Mouse (Mus musculus) liver, embryonic 13.5 days (tissue): ENCODE results near the gene Mvb12b. TPM values are rescaled to one million over a fixed set of nuclear protein-coding genes. Genes with fewer than 3 reads are reported as not detected.

Source experiments
- ATAC-seq: fragments of 200-750 bp; cut with Nextera tagmentation; 2 replicates; pipeline ENCODE4 v1.8.0; 2017; ENCODE audit warnings: low read depth, mild to moderate bottlenecking, moderate number of reproducible peaks, moderate library complexity
- DNase-seq: peaks from one replicate; pipeline ENCODE4 v3.0.0; 2022
- H3K27ac ChIP-seq: fragments of 300-500 bp; sonication (generic); 2 replicates; pipeline ENCODE4 v1.5.1; 2015; ENCODE audit warnings: moderate library complexity, mild to moderate bottlenecking, inconsistent platforms
- H3K27me3 ChIP-seq: fragments of 300-500 bp; sonication (generic); 2 replicates; pipeline ENCODE4 v1.6.1; 2015; ENCODE audit warnings: mild to moderate bottlenecking, inconsistent platforms
- H3K36me3 ChIP-seq: fragments of 300-500 bp; sonication (generic); 2 replicates; pipeline ENCODE4 v1.6.1; 2015; ENCODE audit warnings: mild to moderate bottlenecking, inconsistent platforms
- H3K4me1 ChIP-seq: fragments of 300-500 bp; sonication (generic); replicated peaks from 2 replicates; pipeline ENCODE4 v1.6.1; 2015; ENCODE audit warnings: inconsistent platforms
- H3K4me2 ChIP-seq: fragments of 300-500 bp; sonication (generic); 2 replicates; pipeline ENCODE4 v1.6.1; 2015; ENCODE audit warnings: inconsistent platforms, mild to moderate bottlenecking, moderate library complexity
- H3K4me3 ChIP-seq: fragments of 300-500 bp; sonication (generic); replicated peaks from 2 replicates; pipeline ENCODE4 v1.5.1; 2015; ENCODE audit warnings: mild to moderate bottlenecking, inconsistent platforms
- H3K9ac ChIP-seq: fragments of 300-500 bp; sonication (generic); 2 replicates; pipeline ENCODE4 v1.6.1; 2015; ENCODE audit warnings: mild to moderate bottlenecking, inconsistent platforms
- H3K9me3 ChIP-seq: fragments of 300-500 bp; sonication (generic); replicated peaks from 2 replicates; pipeline ENCODE4 v1.6.1; 2016; ENCODE audit warnings: inconsistent platforms
- WGBS: fragments of 180-500 bp; shearing (Covaris S2); methylation state at CpG from one replicate; pipeline ENCODE4 v1.1.7; 2015; ENCODE audit not compliant: insufficient replicate concordance; 5-methylcytosine and 5-hydroxymethylcytosine counted together
- polyA plus RNA-seq: library from polyadenylated mRNA; unstranded; fragments of >200 nt; fragmentation: Nextera tagmentation; extraction: Ambion mirVana; gene quantifications from 2 replicates; pipeline ENCODE4 v1.2.1, GENCODE M21; 2015

The Mvb12b gene
- polyA plus RNA-seq, 1 experiment from 2014 or later: 11.8 TPM

DNA sequence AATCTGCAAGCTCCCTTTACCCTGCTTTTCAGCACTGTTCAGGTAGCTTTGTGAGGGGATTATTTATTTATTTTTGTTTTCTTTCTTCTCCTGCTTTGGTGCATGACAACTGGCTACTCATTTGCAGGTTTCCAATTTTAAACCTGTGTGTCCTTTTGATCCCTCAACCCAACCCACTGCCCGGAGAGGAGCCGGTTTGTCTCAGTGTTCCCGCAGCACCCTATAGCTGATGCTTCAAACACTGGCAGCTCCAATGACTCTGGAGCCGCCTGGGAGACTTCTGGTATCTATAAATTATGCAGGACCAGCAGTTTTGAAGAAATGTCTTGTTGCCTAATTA, 16.6 kb downstream of the Mvb12b start:
- H3K27me3 ChIP-seq: no peaks in the 10 kb centered on the region
- no peak overlapping the region for H3K4me3 ChIP-seq
- no peak overlapping the region for H3K4me2 ChIP-seq
- ATAC-seq: no peak
- no peak for DNase-seq
- peak overlapping the region; percentile 14; the same call in 1 of the 2 replicates for H3K9ac ChIP-seq
- H3K4me1 ChIP-seq: peaks cover 70% of the 10 kb centered on the region
- H3K9me3 ChIP-seq: no peaks in the 10 kb centered on the region
- H3K27ac ChIP-seq: peak overlapping the region; percentile 84
- 60% methylated on average over 4 of the region's 4 CpGs for WGBS
- peaks cover 31% of the 10 kb centered on the region for H3K36me3 ChIP-seq

DNA sequence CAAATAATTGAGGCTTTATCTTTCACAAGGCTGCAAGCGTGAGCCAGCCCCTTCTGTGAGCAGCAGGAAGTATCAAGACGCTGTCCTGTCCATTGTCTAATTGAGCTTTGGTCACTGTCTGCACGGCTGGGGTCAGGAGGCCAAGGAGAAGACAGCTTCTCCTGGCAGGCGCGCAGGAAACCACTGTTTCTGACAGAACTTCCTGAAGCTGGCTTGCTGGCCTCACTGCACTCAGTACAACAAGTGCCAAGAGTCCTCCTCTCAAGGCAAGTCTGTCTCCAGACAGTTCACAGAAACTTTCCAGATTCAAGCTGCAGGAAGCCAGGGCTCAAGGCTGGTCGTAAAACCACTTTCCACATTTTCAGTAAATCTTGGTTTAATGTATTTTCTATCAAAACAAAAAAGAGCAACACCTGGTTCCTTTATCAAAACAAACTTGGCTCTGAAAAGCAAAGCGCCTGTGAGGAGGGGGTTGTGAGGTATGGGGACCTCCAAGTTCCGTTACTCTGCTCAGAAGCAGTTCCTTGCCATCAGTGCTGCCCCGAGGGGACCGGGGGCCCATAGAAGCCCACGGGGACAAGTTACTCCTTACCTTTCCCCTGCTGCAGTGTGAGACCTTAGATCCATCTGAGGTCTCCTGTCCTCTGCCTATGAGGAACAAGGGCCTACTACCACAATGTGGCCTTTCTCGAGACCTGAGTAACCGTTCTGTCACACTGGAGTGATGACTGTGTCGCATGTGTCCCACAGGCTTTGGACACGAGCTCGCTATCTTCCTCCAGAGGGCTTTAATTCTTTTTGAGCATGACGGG, 17.2 kb downstream of the Mvb12b start:
- H3K4me1 ChIP-seq: peaks cover 65% of the 10 kb centered on the region
- peak overlapping the region; percentile 14 for H3K9ac ChIP-seq
- H3K4me2 ChIP-seq: no peak overlapping the region
- DNase-seq: no peak
- H3K9me3 ChIP-seq: no peaks in the 10 kb centered on the region
- 0 out of 2 replicates have a peak, but pooled peaks have one; percentile 49 for ATAC-seq
- no peaks in the 10 kb centered on the region for H3K27me3 ChIP-seq
- WGBS: 26% methylated on average over 17 of the region's 17 CpGs
- H3K36me3 ChIP-seq: peaks cover 31% of the 10 kb centered on the region
- H3K27ac ChIP-seq: peak overlapping the region; percentile 84
- H3K4me3 ChIP-seq: no peak overlapping the region

DNA sequence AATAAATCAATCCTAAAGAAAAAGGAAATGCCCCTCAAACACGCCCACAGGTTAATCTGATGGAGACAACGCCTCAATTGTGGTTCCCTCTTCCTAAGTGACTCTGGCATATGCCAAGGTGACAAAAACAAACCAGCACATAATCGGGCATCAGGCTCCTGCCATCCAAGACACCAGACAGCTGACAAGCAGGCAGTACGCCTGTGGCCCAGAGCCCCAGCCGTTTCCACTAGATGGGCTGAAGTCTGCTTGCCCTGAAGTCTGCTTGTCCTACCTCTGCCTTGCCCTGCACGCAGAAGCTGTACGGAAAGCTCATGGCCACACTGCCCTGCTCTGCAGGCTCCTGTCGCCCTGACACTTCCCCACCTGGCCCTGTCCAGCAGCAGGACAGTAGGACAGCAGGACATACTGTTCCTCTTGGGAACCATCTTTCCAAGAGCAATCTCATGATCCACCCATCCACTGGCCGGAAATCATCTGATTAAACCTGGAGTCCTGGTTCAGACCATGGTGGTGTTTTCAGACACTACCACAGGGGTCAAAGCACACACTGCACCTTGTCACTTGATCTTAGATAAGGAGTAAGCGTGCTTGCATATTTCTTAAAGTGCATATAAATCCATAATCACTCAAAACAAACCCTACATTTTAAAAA, 17.9 kb downstream of the Mvb12b start:
- 18% methylated on average over 10 of the region's 10 CpGs for WGBS
- no peak for DNase-seq
- Histone ChIP-seq H3K27ac (peak overlapping the region; percentile 84), H3K4me2 (no peak overlapping the region), H3K36me3 (peaks cover 31% of the 10 kb centered on the region), H3K9ac (no peak overlapping the region), H3K9me3 (no peaks in the 10 kb centered on the region), H3K27me3 (no peaks in the 10 kb centered on the region), H3K4me3 (no peak overlapping the region), H3K4me1 (peaks cover 66% of the 10 kb centered on the region)
- no peak for ATAC-seq

DNA sequence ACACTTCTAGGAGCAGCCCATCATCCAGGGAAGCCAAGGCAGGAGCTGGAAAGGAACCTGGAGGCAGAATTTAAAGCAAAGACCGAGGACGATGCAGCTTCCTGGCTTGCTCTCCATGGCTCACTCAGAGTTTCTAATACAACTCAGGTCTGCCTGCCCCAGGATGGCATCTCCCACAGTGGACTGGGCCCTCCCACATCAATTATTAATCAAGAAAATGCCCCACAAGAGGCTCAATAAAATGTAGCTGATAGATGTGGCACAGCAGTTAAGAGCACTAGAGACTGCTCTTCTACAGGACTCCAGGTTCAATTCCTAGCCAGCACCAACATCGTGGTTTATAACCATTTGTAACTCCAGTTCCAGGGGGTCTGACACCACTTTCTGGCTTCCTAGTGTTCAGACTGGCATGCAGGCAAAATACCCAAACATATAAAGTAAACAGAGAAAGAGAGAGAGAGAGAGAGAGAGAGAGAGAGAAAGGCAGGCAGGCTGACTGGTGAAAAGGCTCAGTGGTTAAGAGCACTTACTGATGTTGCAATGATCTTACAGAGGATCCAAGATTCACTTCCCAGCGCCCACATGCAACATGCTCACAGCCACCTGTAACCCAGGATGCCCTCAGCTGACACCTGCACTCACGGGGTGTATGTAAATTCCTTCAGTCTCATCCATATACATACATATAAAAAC, 18.6 kb downstream of the Mvb12b start:
- Histone ChIP-seq H3K36me3 (peaks cover 28% of the 10 kb centered on the region), H3K4me3 (no peak overlapping the region), H3K27me3 (no peaks in the 10 kb centered on the region), H3K27ac (peak overlapping the region; percentile 84), H3K9ac (peak overlapping the region; percentile 7; the same call in 1 of the 2 replicates), H3K4me1 (peaks cover 71% of the 10 kb centered on the region), H3K9me3 (no peaks in the 10 kb centered on the region), H3K4me2 (no peak overlapping the region)
- WGBS: 34% methylated on average over 5 of the region's 5 CpGs
- ATAC-seq (no peak), DNase-seq (no peak)

DNA sequence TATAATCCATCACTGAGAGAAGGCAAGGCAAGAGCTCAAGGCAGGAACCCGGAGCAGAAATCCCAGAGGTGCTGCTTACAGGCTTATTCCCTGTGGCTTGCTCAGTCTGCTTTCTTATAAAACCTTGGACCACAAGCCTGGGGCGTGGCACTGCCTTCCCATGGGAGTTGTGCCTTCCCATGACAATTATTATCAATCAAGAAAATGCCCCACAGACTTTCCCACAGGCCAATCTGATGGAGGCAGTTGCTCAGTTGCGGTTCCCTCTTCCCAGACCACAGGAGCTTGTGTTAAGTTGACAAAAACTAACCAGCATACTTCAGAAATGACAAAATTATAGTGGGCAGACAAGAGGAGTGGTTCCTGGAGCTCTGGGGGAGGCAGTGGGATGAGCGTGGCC, 19.4 kb downstream of the Mvb12b start:
- H3K4me2 ChIP-seq: no peak overlapping the region
- H3K4me1 ChIP-seq: peaks cover 71% of the 10 kb centered on the region
- ATAC-seq (0 out of 2 replicates have a peak, but pooled peaks have one; percentile 9), DNase-seq (no peak)
- no peak overlapping the region for H3K9ac ChIP-seq
- H3K27ac ChIP-seq: peak overlapping the region; percentile 84
- H3K4me3 ChIP-seq: no peak overlapping the region
- H3K27me3 ChIP-seq: no peaks in the 10 kb centered on the region
- WGBS: 39% methylated on average over 4 of the region's 4 CpGs
- H3K36me3 ChIP-seq: peaks cover 20% of the 10 kb centered on the region
- H3K9me3 ChIP-seq: no peaks in the 10 kb centered on the region

DNA sequence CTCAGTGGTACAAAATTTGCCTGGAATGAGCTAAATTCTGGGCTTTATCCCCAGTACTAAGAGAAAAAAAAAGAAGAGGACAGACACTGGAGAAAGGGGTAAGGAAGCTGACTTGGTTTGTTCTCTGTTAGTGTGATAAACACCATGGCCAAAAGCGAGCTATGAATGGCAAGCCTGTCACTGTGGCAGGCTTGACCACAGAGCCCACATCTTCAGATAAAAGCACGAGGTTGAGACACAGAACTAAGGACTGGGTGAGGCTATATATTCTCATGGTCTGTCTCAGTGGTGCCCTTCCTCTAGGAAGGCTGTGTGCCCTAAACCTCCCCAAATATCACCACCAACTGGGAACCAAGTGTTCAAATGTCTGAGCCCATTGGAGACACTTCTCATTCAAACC, 31.0 kb downstream of the Mvb12b start:
- DNase-seq (no peak), ATAC-seq (no peak)
- Histone ChIP-seq H3K27me3 (no peaks in the 10 kb centered on the region), H3K4me1 (peaks cover 85% of the 10 kb centered on the region), H3K9me3 (no peaks in the 10 kb centered on the region), H3K36me3 (no peaks in the 10 kb centered on the region), H3K27ac (peak overlapping the region; percentile 82), H3K4me3 (no peak overlapping the region), H3K4me2 (no peak overlapping the region), H3K9ac (peak overlapping the region; percentile 53)
- 22% methylated on average over 2 of the region's 2 CpGs for WGBS

DNA sequence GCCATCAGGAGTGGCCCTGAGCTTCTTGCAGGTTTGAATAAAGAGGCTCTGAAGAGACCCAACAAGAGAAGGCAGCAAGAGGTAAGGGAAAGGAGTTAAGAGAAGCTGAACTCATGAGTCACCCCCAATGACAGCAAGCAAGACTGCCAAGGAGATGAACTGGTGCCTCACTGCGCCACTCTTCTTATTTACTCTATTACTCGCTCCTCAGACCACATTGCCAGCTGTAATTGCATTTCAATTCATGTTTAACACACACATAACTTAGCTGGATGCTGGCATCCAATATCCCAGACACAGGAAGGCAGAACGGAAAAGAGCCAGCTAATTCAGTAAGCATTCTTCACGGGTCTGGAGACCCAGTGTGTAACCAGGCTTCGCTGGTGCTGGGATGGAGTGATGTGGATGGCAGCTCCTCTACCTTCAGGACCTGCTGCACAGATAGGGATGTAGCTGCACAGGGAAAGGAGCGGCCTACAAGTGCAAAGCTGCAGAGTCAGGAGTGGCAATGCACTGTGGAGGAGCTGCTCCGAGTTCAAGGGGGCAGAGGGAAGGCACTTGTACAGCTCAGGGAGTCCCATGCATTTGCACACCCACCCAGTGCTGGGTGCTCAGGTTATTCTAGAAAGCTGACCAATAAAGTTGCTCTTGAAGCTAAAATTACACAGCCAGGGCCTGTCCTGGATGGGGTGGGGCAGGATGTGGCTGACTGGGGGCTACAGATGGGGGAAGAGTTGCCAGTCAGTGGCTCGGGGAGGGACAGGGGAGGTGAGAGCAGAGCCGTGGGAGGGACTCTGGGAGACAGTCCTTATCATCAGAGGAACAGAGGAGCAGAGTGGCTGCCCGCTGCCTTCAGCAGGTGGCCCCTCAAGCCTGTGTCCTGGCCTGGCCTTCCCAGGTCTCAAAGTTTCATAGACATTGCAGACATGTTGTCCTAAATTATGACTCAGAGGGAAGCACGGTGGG, 34.5 kb downstream of the Mvb12b start:
- Histone ChIP-seq H3K4me1 (peaks cover 95% of the 10 kb centered on the region), H3K4me3 (peak overlapping the region; percentile 11; the same call in 1 of the 2 replicates)
- 34% methylated on average over 11 of the region's 11 CpGs for WGBS

DNA sequence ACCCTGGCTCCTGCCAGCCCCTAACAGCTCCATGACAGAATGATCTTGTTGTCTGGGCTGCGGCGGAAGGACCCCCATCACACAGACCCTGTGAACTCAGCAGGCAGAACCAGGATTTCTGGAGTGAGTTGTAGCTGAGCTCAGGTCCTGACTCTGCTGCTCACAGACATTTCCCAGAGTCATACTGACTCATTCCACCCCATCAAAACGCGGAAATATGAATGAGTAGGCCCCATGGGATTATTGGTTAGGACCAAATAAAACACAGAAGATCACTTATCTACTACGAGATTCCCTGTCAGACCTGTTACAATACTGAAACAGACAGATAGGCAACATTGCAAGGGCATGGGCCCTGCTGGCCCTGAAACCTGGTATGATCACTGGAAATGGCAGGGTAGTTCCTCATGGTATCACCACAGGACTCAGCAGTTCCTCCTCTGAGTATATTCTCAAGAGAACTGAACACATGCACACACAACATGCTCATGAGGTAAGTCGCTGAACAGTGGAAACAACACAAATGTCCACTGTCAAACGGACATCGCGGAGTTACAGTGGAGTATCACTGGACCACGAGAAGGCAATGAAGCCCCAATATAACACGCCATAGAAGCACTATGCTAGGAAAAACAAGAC, 40.4 kb downstream of the Mvb12b start:
- DNase-seq: no peak
- peaks cover 95% of the 10 kb centered on the region for H3K4me1 ChIP-seq

More for the DNA sequence above, 34.5 kb downstream of the Mvb12b start:
- peak overlapping the region; percentile 65 for H3K9ac ChIP-seq
- peak; percentile 98 for ATAC-seq
- H3K27ac ChIP-seq: peak overlapping the region; percentile 96
- H3K4me2 ChIP-seq: peak overlapping the region; percentile 54
- peak; percentile 79 for DNase-seq
- H3K9me3 ChIP-seq: no peaks in the 10 kb centered on the region
- H3K36me3 ChIP-seq: 0 out of 2 replicates have a peak, but pooled peaks cover 5% of the 10 kb centered on the region
- H3K27me3 ChIP-seq: no peaks in the 10 kb centered on the region

DNA sequence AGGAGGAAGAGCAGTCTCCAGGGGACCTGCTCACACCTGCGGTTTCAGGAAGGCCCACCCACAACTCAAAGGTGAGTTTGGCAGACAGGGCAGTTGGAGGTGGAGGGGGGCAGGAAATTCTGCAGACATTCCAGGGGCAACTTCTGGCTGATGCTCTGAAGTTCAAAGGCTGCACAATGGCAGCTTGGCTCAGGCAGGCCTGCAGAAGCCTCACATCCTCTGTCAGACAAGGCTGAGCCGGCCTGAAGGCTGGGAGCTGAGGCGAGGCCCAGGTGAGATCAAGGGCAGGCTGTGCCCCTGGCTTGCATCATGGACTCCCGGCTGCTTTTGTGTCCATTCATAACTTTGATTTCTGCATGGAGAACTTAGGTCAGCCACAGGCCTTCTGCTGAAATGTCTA, 41.1 kb downstream of the Mvb12b start:
- DNase-seq: no peak
- H3K9ac ChIP-seq: peak overlapping the region; percentile 60; the same call in 1 of the 2 replicates
- H3K9me3 ChIP-seq: no peaks in the 10 kb centered on the region
- peaks cover 96% of the 10 kb centered on the region for H3K4me1 ChIP-seq
- no peak overlapping the region for H3K4me3 ChIP-seq
- peak overlapping the region; percentile 100 for H3K27ac ChIP-seq
- 0 out of 2 replicates have a peak, but pooled peaks cover 5% of the 10 kb centered on the region for H3K36me3 ChIP-seq
- no peak for ATAC-seq
- H3K27me3 ChIP-seq: no peaks in the 10 kb centered on the region
- WGBS: 66% methylated on average over 4 of the region's 4 CpGs
- H3K4me2 ChIP-seq: no peak overlapping the region

More for the DNA sequence above, 40.4 kb downstream of the Mvb12b start:
- no peak overlapping the region for H3K4me3 ChIP-seq
- H3K9ac ChIP-seq: peak overlapping the region; percentile 60; the same call in 1 of the 2 replicates
- H3K27me3 ChIP-seq: no peaks in the 10 kb centered on the region
- 0 out of 2 replicates have a peak, but pooled peaks cover 5% of the 10 kb centered on the region for H3K36me3 ChIP-seq
- H3K9me3 ChIP-seq: no peaks in the 10 kb centered on the region
- no peak for ATAC-seq
- H3K27ac ChIP-seq: peak overlapping the region; percentile 100
- WGBS: 55% methylated on average over 11 of the region's 11 CpGs
- H3K4me2 ChIP-seq: no peak overlapping the region

DNA sequence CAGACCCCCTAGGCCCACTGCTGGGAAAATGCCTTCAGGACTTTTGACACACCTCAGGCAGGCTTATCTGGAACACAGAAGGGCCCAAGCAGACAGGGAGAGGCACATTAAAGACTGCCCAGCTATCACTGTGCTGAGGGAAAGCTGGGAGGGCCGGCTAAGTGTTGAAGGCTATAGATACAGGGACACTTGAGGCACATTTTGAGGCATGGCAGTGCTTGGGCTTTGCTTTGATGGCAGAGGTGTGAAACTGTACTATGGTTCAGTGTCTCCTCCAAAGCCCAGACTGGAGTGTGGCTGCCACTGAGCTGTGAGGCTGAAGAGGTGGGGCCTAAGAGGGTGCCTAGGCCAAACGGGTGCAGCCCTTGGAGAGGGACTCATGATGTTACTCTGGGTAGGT, 44.1 kb downstream of the Mvb12b start:
- Histone ChIP-seq H3K4me2 (peak overlapping the region; percentile 63), H3K4me3 (peak overlapping the region; percentile 31), H3K27me3 (no peaks in the 10 kb centered on the region), H3K36me3 (no peaks in the 10 kb centered on the region), H3K27ac (peak overlapping the region; percentile 100), H3K9ac (peak overlapping the region; percentile 77), H3K4me1 (peaks cover 100% of the 10 kb centered on the region), H3K9me3 (no peaks in the 10 kb centered on the region)
- 5% methylated on average over 2 of the region's 2 CpGs for WGBS
- ATAC-seq: peak; percentile 86
- DNase-seq: peak; percentile 78
